Mouse (Mus musculus) forebrain, embryonic 16.5 days (tissue): Measurements from ENCODE around the gene Ccdc117. TPM values are rescaled to one million over a fixed set of nuclear protein-coding genes. Genes with fewer than 3 reads are reported as not detected.
A peak's percentile ranks its signal among the peaks of the same experiment; 100 is the strongest.
"Not testable (repeated sequence)": the region's sequence is repeated elsewhere in the genome, so short reads cannot be mapped to it uniquely, and the experiment has no call there.

Source experiments
- ATAC-seq: fragments of 200-750 bp; cut with Nextera tagmentation; 2 replicates; pipeline ENCODE4 v1.8.0; 2017; ENCODE audit warnings: mild to moderate bottlenecking, moderate library complexity
- H3K27ac ChIP-seq: fragments of 300-500 bp; sonication (generic); 2 replicates; pipeline ENCODE4 v1.5.1; 2014; ENCODE audit warnings: low read length, control low read depth
- H3K27me3 ChIP-seq: fragments of 300-500 bp; sonication (generic); replicated peaks from 2 replicates; pipeline ENCODE4 v1.6.1; 2014; ENCODE audit warnings: low read length; ENCODE audit not compliant: control insufficient read depth, insufficient read depth
- H3K36me3 ChIP-seq: fragments of 300-500 bp; sonication (generic); 2 replicates; pipeline ENCODE4 v1.6.1; 2014; ENCODE audit not compliant: control insufficient read depth, insufficient read depth
- H3K4me1 ChIP-seq: fragments of 300-500 bp; sonication (generic); replicated peaks from 2 replicates; pipeline ENCODE4 v1.6.1; 2014; ENCODE audit warnings: low read length; ENCODE audit not compliant: control insufficient read depth, insufficient read depth
- H3K4me2 ChIP-seq: fragments of 300-500 bp; sonication (generic); 2 replicates; pipeline ENCODE4 v1.6.1; 2014; ENCODE audit warnings: mild to moderate bottlenecking, low read length, control low read depth
- H3K4me3 ChIP-seq: fragments of 300-500 bp; sonication (generic); replicated peaks from 2 replicates; pipeline ENCODE4 v1.5.1; 2014; ENCODE audit warnings: mild to moderate bottlenecking, low read length, control low read depth
- H3K9ac ChIP-seq: fragments of 300-500 bp; sonication (generic); replicated peaks from 2 replicates; pipeline ENCODE4 v1.6.1; 2014; ENCODE audit warnings: low read depth, low read length, control low read depth
- H3K9me3 ChIP-seq: fragments of 300-500 bp; sonication (generic); 2 replicates; pipeline ENCODE4 v1.6.1; 2016; ENCODE audit warnings: low read length; ENCODE audit not compliant: control insufficient read depth
- WGBS: fragments of 180-500 bp; shearing (Covaris S2); extraction: QIAGEN DNeasy Blood & Tissue Kit; methylation state at CpG from one replicate; pipeline ENCODE4 v1.1.7; 2014; 5-methylcytosine and 5-hydroxymethylcytosine counted together
- polyA plus RNA-seq: library from polyadenylated mRNA; unstranded; fragments of >200 nt; fragmentation: Nextera tagmentation; extraction: Ambion mirVana; gene quantifications from 2 replicates; pipeline ENCODE4 v1.2.1, GENCODE M21; 2015

The Ccdc117 gene
- polyA plus RNA-seq, 1 experiment from 2014 or later: 12.3 TPM

DNA sequence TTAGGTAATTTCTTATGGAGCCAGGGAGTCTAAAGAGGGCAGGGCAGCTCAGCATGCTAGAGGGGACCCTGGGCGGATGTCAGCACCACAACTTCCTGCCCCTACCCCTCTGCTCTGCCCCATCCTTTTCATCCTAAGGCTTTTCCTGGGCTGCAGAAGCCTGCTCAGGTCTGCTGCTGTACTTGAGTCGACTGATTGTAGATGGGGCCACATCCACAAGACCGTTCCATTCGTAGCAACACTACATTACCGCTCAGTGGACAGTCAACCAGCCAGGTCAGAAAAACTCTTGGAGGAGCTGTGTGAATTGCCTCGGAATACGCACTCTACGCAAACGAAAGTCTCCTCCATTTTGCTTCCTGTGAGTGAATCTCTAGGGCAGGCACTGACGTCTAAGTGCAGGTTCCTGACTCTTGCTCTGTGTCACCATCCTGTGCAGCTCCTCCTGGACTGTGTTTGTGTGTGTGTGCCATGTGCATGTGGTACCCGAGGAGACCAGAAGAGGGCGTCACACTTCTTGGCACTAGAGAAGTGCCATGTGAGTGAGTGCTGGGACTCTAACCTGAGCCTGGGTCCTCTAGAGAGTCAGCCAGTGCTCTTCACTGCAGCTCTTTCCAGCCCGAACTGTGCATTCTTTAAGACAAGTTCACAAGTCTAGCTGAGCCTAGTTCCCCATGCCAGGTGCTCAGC is 45.3 kb downstream of the Ccdc117 start:
- ATAC-seq: no peak
- Histone ChIP-seq H3K9me3 (no peaks in the 10 kb centered on the region), H3K36me3 (no peaks in the 10 kb centered on the region), H3K27me3 (no peaks in the 10 kb centered on the region), H3K27ac (no peak overlapping the region), H3K4me2 (no peak overlapping the region), H3K4me3 (no peak overlapping the region), H3K9ac (no peak overlapping the region), H3K4me1 (no peaks in the 10 kb centered on the region)
- WGBS: 92% methylated on average over 13 of the region's 13 CpGs

DNA sequence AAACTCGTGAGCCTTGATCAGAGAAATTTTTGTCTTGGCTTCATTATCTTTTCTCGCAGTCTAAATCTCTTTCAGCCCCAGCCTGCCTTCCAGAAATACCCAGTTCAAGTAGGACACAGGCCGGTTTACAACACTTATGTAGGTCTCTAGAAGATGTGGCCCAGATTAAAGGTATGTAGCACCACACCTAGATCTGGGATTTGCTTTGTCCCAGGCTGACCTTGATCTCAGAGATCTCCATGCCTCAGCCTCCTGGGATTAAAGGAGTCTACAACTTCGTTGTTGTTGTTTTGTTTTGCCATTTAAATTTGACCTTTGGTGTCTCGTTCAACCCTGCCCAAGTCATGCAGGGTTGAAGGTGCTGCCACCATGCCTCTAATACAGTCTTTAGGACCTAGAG is 46.1 kb downstream of the Ccdc117 start:
- no peak overlapping the region for H3K9ac ChIP-seq
- no peak for ATAC-seq
- no peak overlapping the region for H3K27ac ChIP-seq
- H3K27me3 ChIP-seq: no peaks in the 10 kb centered on the region
- 81% methylated on average over 5 of the region's 5 CpGs for WGBS
- H3K4me3 ChIP-seq: no peak overlapping the region
- no peak overlapping the region for H3K4me2 ChIP-seq
- H3K36me3 ChIP-seq: no peaks in the 10 kb centered on the region
- no peaks in the 10 kb centered on the region for H3K9me3 ChIP-seq
- H3K4me1 ChIP-seq: no peaks in the 10 kb centered on the region

- Histone ChIP-seq H3K9me3 (no peaks in the 10 kb centered on the region), H3K36me3 (no peaks in the 10 kb centered on the region), H3K4me2 (no peak overlapping the region), H3K4me3 (no peak overlapping the region), H3K4me1 (no peaks in the 10 kb centered on the region), H3K9ac (no peak overlapping the region), H3K27ac (no peak overlapping the region), H3K27me3 (no peaks in the 10 kb centered on the region)
- no peak for ATAC-seq
- WGBS: 52% methylated on average over 12 of the region's 12 CpGs
Observed at GRCm38 (mm10) chr11:5495286-5495832, 46.6 kb downstream of the Ccdc117 start.

DNA sequence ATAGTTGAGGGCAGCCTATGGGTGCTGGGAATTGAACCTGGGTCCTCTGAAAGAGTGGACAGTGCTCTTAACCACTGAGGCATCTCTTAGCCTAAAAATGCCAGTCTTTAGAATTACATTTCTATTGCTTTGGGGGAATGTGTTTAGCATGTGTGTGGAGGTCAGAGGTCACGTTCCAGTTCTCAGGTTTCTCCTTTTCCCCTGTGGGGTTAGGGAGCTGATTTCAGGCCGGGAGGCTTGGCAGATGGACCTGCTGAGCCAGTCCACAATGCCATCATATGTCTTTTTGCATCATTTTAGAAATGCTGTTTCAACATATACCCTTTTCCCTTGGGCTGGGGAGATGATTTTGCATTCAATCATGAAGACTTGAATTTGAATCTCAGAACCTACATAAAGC is 48.1 kb downstream of the Ccdc117 start:
- Histone ChIP-seq H3K9me3 (no peaks in the 10 kb centered on the region), H3K27ac (no peak overlapping the region), H3K27me3 (no peaks in the 10 kb centered on the region), H3K36me3 (no peaks in the 10 kb centered on the region), H3K4me2 (no peak overlapping the region), H3K9ac (no peak overlapping the region), H3K4me1 (no peaks in the 10 kb centered on the region), H3K4me3 (no peak overlapping the region)
- WGBS: 64% methylated on average over 2 of the region's 2 CpGs
- no peak for ATAC-seq

- no peak overlapping the region for H3K27ac ChIP-seq
- WGBS: 83% methylated on average over 7 of the region's 7 CpGs
- no peak for ATAC-seq
Observed at GRCm38 (mm10) chr11:5491912-5492311, 50.1 kb downstream of the Ccdc117 start.

DNA sequence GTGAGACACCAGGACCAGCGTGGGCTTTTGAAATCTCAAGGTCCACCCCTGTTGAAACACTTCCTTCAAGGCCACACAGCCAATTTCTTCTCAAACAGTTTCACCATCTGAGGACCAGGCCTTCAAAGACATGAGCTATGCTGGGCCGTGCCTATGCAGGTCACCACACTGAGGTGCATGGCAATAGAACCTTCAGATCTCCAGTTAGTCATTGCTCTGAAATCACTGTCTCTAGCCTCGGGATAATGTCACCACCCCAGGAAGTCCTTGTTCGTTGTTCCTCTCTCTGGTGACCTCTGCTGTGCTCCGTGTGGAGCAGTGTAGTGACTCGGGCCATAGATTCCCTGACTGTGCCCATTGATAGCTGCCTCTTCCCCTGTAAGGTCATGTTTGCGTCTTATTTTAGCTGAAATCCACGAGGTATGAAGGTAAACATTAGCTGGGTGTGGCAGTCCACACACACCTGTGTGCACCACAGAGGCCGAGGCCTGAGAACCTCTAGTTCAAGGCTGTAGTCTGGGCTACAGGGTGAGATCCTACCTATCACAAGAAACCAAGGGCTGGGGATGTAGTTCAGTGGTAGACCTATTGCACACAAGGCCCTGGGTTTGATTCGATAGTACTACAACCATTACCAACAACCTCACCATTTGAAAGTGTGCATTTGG is 50.9 kb downstream of the Ccdc117 start:
- no peak for ATAC-seq
- Histone ChIP-seq H3K36me3 (no peaks in the 10 kb centered on the region), H3K4me1 (no peaks in the 10 kb centered on the region), H3K4me3 (no peak overlapping the region), H3K27ac (no peak overlapping the region), H3K4me2 (no peak overlapping the region), H3K9me3 (no peaks in the 10 kb centered on the region), H3K27me3 (no peaks in the 10 kb centered on the region), H3K9ac (no peak overlapping the region)
- WGBS: 87% methylated on average over 10 of the region's 10 CpGs

More at GRCm38 (mm10) chr11:5491912-5492311, 50.1 kb downstream of the Ccdc117 start:
- Histone ChIP-seq H3K9ac (no peak overlapping the region), H3K27me3 (no peaks in the 10 kb centered on the region), H3K36me3 (no peaks in the 10 kb centered on the region), H3K4me2 (no peak overlapping the region), H3K9me3 (no peaks in the 10 kb centered on the region), H3K4me3 (no peak overlapping the region), H3K4me1 (no peaks in the 10 kb centered on the region)

- ATAC-seq, H3K4me2 ChIP-seq, H3K4me3 ChIP-seq, H3K36me3 ChIP-seq, H3K27me3 ChIP-seq, H3K27ac ChIP-seq, H3K9me3 ChIP-seq, H3K9ac ChIP-seq, H3K4me1 ChIP-seq: not testable (repeated sequence)
- 90% methylated on average over 10 of the region's 10 CpGs for WGBS
Observed at GRCm38 (mm10) chr11:5489433-5489832, 52.6 kb downstream of the Ccdc117 start.

DNA sequence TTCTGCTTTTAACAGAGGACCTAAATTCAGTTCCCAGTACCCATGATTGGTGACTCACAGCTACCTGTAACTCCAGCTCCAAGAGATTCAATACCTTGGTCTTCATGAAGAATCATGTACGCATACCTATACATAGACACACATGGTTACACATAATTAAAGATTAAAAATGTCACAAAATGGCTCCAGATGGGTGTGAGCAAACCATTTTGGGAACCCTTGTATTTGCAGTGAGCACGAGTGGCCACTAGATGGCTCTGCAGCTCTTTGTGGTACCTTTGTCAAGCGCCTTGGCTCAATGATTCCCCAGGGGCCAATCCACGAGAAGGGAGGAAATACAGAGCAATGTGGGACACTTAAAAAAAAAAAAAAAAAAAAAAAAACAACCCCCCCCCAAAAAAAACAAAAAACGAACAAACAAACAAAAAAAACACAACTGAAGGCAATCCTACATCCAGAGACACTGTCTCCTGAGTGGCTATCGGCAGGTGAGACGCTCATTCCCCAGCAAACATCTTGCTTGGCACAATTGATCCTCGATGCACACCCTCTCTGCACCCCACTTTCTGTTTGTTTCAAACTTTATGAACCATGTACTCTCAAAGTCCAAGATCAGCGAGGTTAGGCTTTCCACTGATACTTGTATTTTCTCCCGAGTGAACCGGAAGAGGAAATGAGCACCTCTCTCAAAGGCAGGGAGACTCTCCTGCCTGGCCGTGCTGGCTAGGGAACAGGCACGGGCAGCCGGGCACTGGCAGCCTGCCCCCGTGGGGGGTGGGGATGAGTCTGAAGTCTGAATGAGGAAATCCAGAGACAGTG is 56.6 kb downstream of the Ccdc117 start:
- 15% methylated on average over 15 of the region's 15 CpGs for WGBS
- peak overlapping the region; percentile 39 for H3K4me3 ChIP-seq
- H3K9ac ChIP-seq: peak overlapping the region; percentile 3; the same call in 1 of the 2 replicates
- no peak overlapping the region for H3K27ac ChIP-seq
- no peaks in the 10 kb centered on the region for H3K9me3 ChIP-seq
- no peaks in the 10 kb centered on the region; the same call in 1 of the 2 replicates for H3K4me1 ChIP-seq
- H3K27me3 ChIP-seq: no peaks in the 10 kb centered on the region
- peak; percentile 80 for ATAC-seq
- H3K4me2 ChIP-seq: peak overlapping the region; percentile 51
- H3K36me3 ChIP-seq: no peaks in the 10 kb centered on the region

GRCm38 (mm10) chr11:5482581-5482980 is 59.4 kb downstream of the Ccdc117 start:
- 87% methylated on average over 13 of the region's 13 CpGs for WGBS

More at GRCm38 (mm10) chr11:5482581-5482980, 59.4 kb downstream of the Ccdc117 start:
- Histone ChIP-seq H3K27ac (no peak overlapping the region), H3K9ac (no peak overlapping the region), H3K9me3 (no peaks in the 10 kb centered on the region), H3K4me1 (no peaks in the 10 kb centered on the region; the same call in 1 of the 2 replicates), H3K36me3 (no peaks in the 10 kb centered on the region), H3K4me3 (no peak overlapping the region), H3K4me2 (no peak overlapping the region), H3K27me3 (no peaks in the 10 kb centered on the region)
- ATAC-seq: no peak
